Mouse (Mus musculus): Measurements from ENCODE around the gene Qrich2.
"Not testable (repeated sequence)": the region's sequence is repeated elsewhere in the genome, so short reads cannot be mapped to it uniquely, and the experiment has no call there.

Gene Qrich2

GRCm38 (mm10) chr11:116477160-116477759, 11.2 kb upstream of the Qrich2 start:
- DNase-seq (ENCODE audit: low read depth, low spot score), result no peak
- Histone ChIP-seq H3K36me3 (ENCODE audit: control insufficient read depth, insufficient read depth, low read length, poor library complexity, severe bottlenecking) (peaks cover 17% of the 10 kb centered on the region), H3K27me3 (ENCODE audit: control insufficient read depth, insufficient read depth, low read length, poor library complexity, severe bottlenecking) (no peaks in the 10 kb centered on the region)

- no peak for DNase-seq (ENCODE audit: low read depth, low spot score)
Observed at GRCm38 (mm10) chr11:116476696-116477095, 10.7 kb upstream of the Qrich2 start.

GRCm38 (mm10) chr11:116476041-116476440, 10.0 kb upstream of the Qrich2 start:
- no peak for DNase-seq (ENCODE audit: low read depth, low spot score)
- Histone ChIP-seq H3K36me3 (ENCODE audit: control insufficient read depth, insufficient read depth, low read length, poor library complexity, severe bottlenecking) (peaks cover 17% of the 10 kb centered on the region), H3K27me3 (ENCODE audit: control insufficient read depth, insufficient read depth, low read length, poor library complexity, severe bottlenecking) (no peaks in the 10 kb centered on the region)

More at GRCm38 (mm10) chr11:116476696-116477095, 10.7 kb upstream of the Qrich2 start:
- peaks cover 18% of the 10 kb centered on the region for H3K36me3 ChIP-seq (ENCODE audit: control insufficient read depth, insufficient read depth, low read length, poor library complexity, severe bottlenecking)
- H3K27me3 ChIP-seq (ENCODE audit: control insufficient read depth, insufficient read depth, low read length, poor library complexity, severe bottlenecking), result no peaks in the 10 kb centered on the region

GRCm38 (mm10) chr11:116472275-116472674, 6.2 kb upstream of the Qrich2 start:
- no peaks in the 10 kb centered on the region for H3K27me3 ChIP-seq (ENCODE audit: control insufficient read depth, insufficient read depth, low read length, poor library complexity, severe bottlenecking)
- no peak for DNase-seq (ENCODE audit: low read depth, low spot score)
- peaks cover 15% of the 10 kb centered on the region for H3K36me3 ChIP-seq (ENCODE audit: control insufficient read depth, insufficient read depth, low read length, poor library complexity, severe bottlenecking)

GRCm38 (mm10) chr11:116470896-116471295, 4.9 kb upstream of the Qrich2 start:
- H3K27me3 ChIP-seq (ENCODE audit: control insufficient read depth, insufficient read depth, low read length, poor library complexity, severe bottlenecking), result no peaks in the 10 kb centered on the region
- no peak for DNase-seq (ENCODE audit: low read depth, low spot score)
- H3K36me3 ChIP-seq (ENCODE audit: control insufficient read depth, insufficient read depth, low read length, poor library complexity, severe bottlenecking), result peaks cover 12% of the 10 kb centered on the region; the same call in 1 of the 2 replicates

GRCm38 (mm10) chr11:116470249-116470648, 4.2 kb upstream of the Qrich2 start:
- DNase-seq (ENCODE audit: low read depth, low spot score), result no peak
- Histone ChIP-seq H3K36me3 (ENCODE audit: control insufficient read depth, insufficient read depth, low read length, poor library complexity, severe bottlenecking) (peaks cover 10% of the 10 kb centered on the region; the same call in 1 of the 2 replicates), H3K27me3 (ENCODE audit: control insufficient read depth, insufficient read depth, low read length, poor library complexity, severe bottlenecking) (no peaks in the 10 kb centered on the region)

- not testable (repeated sequence) for H3K27me3 ChIP-seq (ENCODE audit: control insufficient read depth, insufficient read depth, low read length, poor library complexity, severe bottlenecking); H3K36me3 ChIP-seq (ENCODE audit: control insufficient read depth, insufficient read depth, low read length, poor library complexity, severe bottlenecking); DNase-seq (ENCODE audit: low read depth, low spot score)
Observed at GRCm38 (mm10) chr11:116468338-116468737, 2.3 kb upstream of the Qrich2 start.

- no peaks in the 10 kb centered on the region for H3K27me3 ChIP-seq (ENCODE audit: control insufficient read depth, insufficient read depth, low read length, poor library complexity, severe bottlenecking)
Observed at GRCm38 (mm10) chr11:116463833-116464232, 2.2 kb downstream of the Qrich2 start.

GRCm38 (mm10) chr11:116463338-116463737, 2.7 kb downstream of the Qrich2 start:
- Histone ChIP-seq H3K27me3 (ENCODE audit: control insufficient read depth, insufficient read depth, low read length, poor library complexity, severe bottlenecking) (no peaks in the 10 kb centered on the region), H3K36me3 (ENCODE audit: control insufficient read depth, insufficient read depth, low read length, poor library complexity, severe bottlenecking) (no peaks in the 10 kb centered on the region)
- DNase-seq (ENCODE audit: low read depth, low spot score), result no peak

More at GRCm38 (mm10) chr11:116463833-116464232, 2.2 kb downstream of the Qrich2 start:
- H3K36me3 ChIP-seq (ENCODE audit: control insufficient read depth, insufficient read depth, low read length, poor library complexity, severe bottlenecking), result no peaks in the 10 kb centered on the region
- DNase-seq (ENCODE audit: low read depth, low spot score), result peak; percentile 88

- no peak for DNase-seq (ENCODE audit: low read depth, low spot score)
- H3K27me3 ChIP-seq (ENCODE audit: control insufficient read depth, insufficient read depth, low read length, poor library complexity, severe bottlenecking), result no peaks in the 10 kb centered on the region
Observed at GRCm38 (mm10) chr11:116459786-116460185, 6.3 kb downstream of the Qrich2 start.

GRCm38 (mm10) chr11:116456234-116456633, 9.8 kb downstream of the Qrich2 start:
- H3K27me3 ChIP-seq (ENCODE audit: control insufficient read depth, insufficient read depth, low read length, poor library complexity, severe bottlenecking), result no peaks in the 10 kb centered on the region
- no peaks in the 10 kb centered on the region for H3K36me3 ChIP-seq (ENCODE audit: control insufficient read depth, insufficient read depth, low read length, poor library complexity, severe bottlenecking)
- DNase-seq (ENCODE audit: low read depth, low spot score), result no peak

More at GRCm38 (mm10) chr11:116459786-116460185, 6.3 kb downstream of the Qrich2 start:
- no peaks in the 10 kb centered on the region for H3K36me3 ChIP-seq (ENCODE audit: control insufficient read depth, insufficient read depth, low read length, poor library complexity, severe bottlenecking)

- Histone ChIP-seq H3K27me3 (ENCODE audit: control insufficient read depth, insufficient read depth, low read length, poor library complexity, severe bottlenecking) (no peaks in the 10 kb centered on the region), H3K36me3 (ENCODE audit: control insufficient read depth, insufficient read depth, low read length, poor library complexity, severe bottlenecking) (no peaks in the 10 kb centered on the region)
- DNase-seq (ENCODE audit: low read depth, low spot score), result no peak
Observed at GRCm38 (mm10) chr11:116453889-116454288, 12.2 kb downstream of the Qrich2 start.

GRCm38 (mm10) chr11:116449341-116449740, 16.7 kb downstream of the Qrich2 start:
- no peak for DNase-seq (ENCODE audit: low read depth, low spot score)
- no peaks in the 10 kb centered on the region for H3K27me3 ChIP-seq (ENCODE audit: control insufficient read depth, insufficient read depth, low read length, poor library complexity, severe bottlenecking)
- no peaks in the 10 kb centered on the region for H3K36me3 ChIP-seq (ENCODE audit: control insufficient read depth, insufficient read depth, low read length, poor library complexity, severe bottlenecking)

- H3K36me3 ChIP-seq (ENCODE audit: control insufficient read depth, insufficient read depth, low read length, poor library complexity, severe bottlenecking), result no peaks in the 10 kb centered on the region
Observed at GRCm38 (mm10) chr11:116447822-116448221, 18.2 kb downstream of the Qrich2 start.

GRCm38 (mm10) chr11:116446308-116446887, 19.6 kb downstream of the Qrich2 start:
- no peak for DNase-seq (ENCODE audit: low read depth, low spot score)
- no peaks in the 10 kb centered on the region for H3K27me3 ChIP-seq (ENCODE audit: control insufficient read depth, insufficient read depth, low read length, poor library complexity, severe bottlenecking)

More at GRCm38 (mm10) chr11:116447822-116448221, 18.2 kb downstream of the Qrich2 start:
- DNase-seq (ENCODE audit: low read depth, low spot score), result no peak
- H3K27me3 ChIP-seq (ENCODE audit: control insufficient read depth, insufficient read depth, low read length, poor library complexity, severe bottlenecking), result no peaks in the 10 kb centered on the region

More at GRCm38 (mm10) chr11:116446308-116446887, 19.6 kb downstream of the Qrich2 start:
- H3K36me3 ChIP-seq (ENCODE audit: control insufficient read depth, insufficient read depth, low read length, poor library complexity, severe bottlenecking), result no peaks in the 10 kb centered on the region

All from splenic B cell, adult 2 months (primary cell).